10 mouse cellular contexts compared by ENCODE assay signal in genomic region chr9:66938836-66939235, GRCm38 (mm10). TPM values are rescaled to one million over a fixed set of nuclear protein-coding genes. Genes with fewer than 3 reads are reported as not detected.
DNase-seq lines count a peak whose midpoint lies in the region; ATAC-seq lines count a peak whose summit lies in the region.
"Had no signal": no experiment of that assay in that cellular context is flagged by ENCODE, and none has a peak within 500 bp of the region (broad histone marks: within the 10 kb centered on the region; RNA-seq: fewer than 3 reads in every experiment).

No protein-coding gene starts in this region.

- H3K9me3 ChIP-seq in intestine, embryonic 15.5 days, result no peaks in the 10 kb centered on the region
- H3K9me3 ChIP-seq in intestine, embryonic 16.5 days (ENCODE audit: control insufficient read depth, low read length), result no peaks in the 10 kb centered on the region
- no peaks in the 10 kb centered on the region for H3K9me3 ChIP-seq in embryonic facial prominence, embryonic 11.5 days (replicated peaks; ENCODE audit: control insufficient read depth, low read length)
- H3K9me3 ChIP-seq: midbrain, embryonic 12.5 days had no signal

- peak; percentile 53; the same call in 1 of the 2 replicates for ATAC-seq in intestine, embryonic 15.5 days
- ATAC-seq in intestine, embryonic 16.5 days, result no peak
- peak; percentile 63 for ATAC-seq in activated CD4-positive, CD25-positive, alpha-beta regulatory T cell, adult 4 months
- no peak for ATAC-seq in embryonic facial prominence, embryonic 11.5 days (replicated peaks; ENCODE audit: insufficient number of reproducible peaks, low FRiP score, low TSS enrichment, low read depth)

- H3K27me3 ChIP-seq in intestine, embryonic 15.5 days (replicated peaks), result no peaks in the 10 kb centered on the region
- no peaks in the 10 kb centered on the region for H3K27me3 ChIP-seq in intestine, embryonic 16.5 days (replicated peaks; ENCODE audit: control insufficient read depth, insufficient read depth, low read length)
- no peaks in the 10 kb centered on the region for H3K27me3 ChIP-seq in embryonic facial prominence, embryonic 11.5 days (ENCODE audit: control insufficient read depth, insufficient read depth, low read length)
- H3K27me3 ChIP-seq: midbrain, embryonic 12.5 days had no signal

- H3K4me2 ChIP-seq in intestine, embryonic 15.5 days (replicated peaks), result no peak overlapping the region
- no peak overlapping the region for H3K4me2 ChIP-seq in intestine, embryonic 16.5 days (ENCODE audit: low read depth, low read length)
- H3K4me2 ChIP-seq in embryonic facial prominence, embryonic 11.5 days (ENCODE audit: low read depth, low read length), result no peak overlapping the region
- H3K4me2 ChIP-seq: midbrain, embryonic 12.5 days had no signal

- H3K4me3 ChIP-seq in intestine, embryonic 15.5 days (replicated peaks), result no peak overlapping the region
- no peak overlapping the region for H3K4me3 ChIP-seq in intestine, embryonic 16.5 days (ENCODE audit: low read length)
- no peak overlapping the region for H3K4me3 ChIP-seq in embryonic facial prominence, embryonic 11.5 days (ENCODE audit: low read depth, low read length)
- H3K4me3 ChIP-seq: erythroblast, embryonic 14.5 days; midbrain, embryonic 12.5 days had no signal

- no peaks in the 10 kb centered on the region for H3K36me3 ChIP-seq in intestine, embryonic 15.5 days
- no peaks in the 10 kb centered on the region for H3K36me3 ChIP-seq in intestine, embryonic 16.5 days (ENCODE audit: control insufficient read depth, insufficient read depth, low read length)
- H3K36me3 ChIP-seq in embryonic facial prominence, embryonic 11.5 days (replicated peaks; ENCODE audit: control insufficient read depth, insufficient read depth, low read depth, low read length), result no peaks in the 10 kb centered on the region
- H3K36me3 ChIP-seq: midbrain, embryonic 12.5 days had no signal

- WGBS in intestine, embryonic 15.5 days, result 6% methylated on average over 4 of the region's 4 CpGs
- WGBS in intestine, embryonic 16.5 days, result 8% methylated on average over 4 of the region's 4 CpGs
- WGBS in embryonic facial prominence, embryonic 11.5 days, result 6% methylated on average over 4 of the region's 4 CpGs

- H3K27ac ChIP-seq in intestine, embryonic 15.5 days, result no peak overlapping the region
- H3K27ac ChIP-seq in intestine, embryonic 16.5 days (ENCODE audit: low read length), result no peak overlapping the region
- no peak overlapping the region for H3K27ac ChIP-seq in embryonic facial prominence, embryonic 11.5 days (replicated peaks; ENCODE audit: low read depth, low read length)
- H3K27ac ChIP-seq: midbrain, embryonic 12.5 days had no signal

- no peak overlapping the region for H3K9ac ChIP-seq in intestine, embryonic 15.5 days
- H3K9ac ChIP-seq in intestine, embryonic 16.5 days (ENCODE audit: low read depth, low read length), result no peak overlapping the region
- H3K9ac ChIP-seq in embryonic facial prominence, embryonic 11.5 days (replicated peaks; ENCODE audit: low read length), result no peak overlapping the region
- H3K9ac ChIP-seq: midbrain, embryonic 12.5 days had no signal

- peak; percentile 87 for DNase-seq in CD4-positive, CD25-positive, alpha-beta regulatory T cell, adult 2 months (ENCODE audit: low read depth, low spot score)
- peak; percentile 88 for DNase-seq in embryonic facial prominence, embryonic 11.5 days (ENCODE audit: low spot score)
- peak; percentile 59 for DNase-seq in kidney, postnatal 14 days
- DNase-seq in naive thymus-derived CD4-positive, alpha-beta T cell, adult 2 months (ENCODE audit: low read depth), result peak; percentile 87
- DNase-seq in urinary bladder, postnatal 10 days (ENCODE audit: low spot score), result no peak

- H3K4me1 ChIP-seq in intestine, embryonic 15.5 days (replicated peaks), result no peaks in the 10 kb centered on the region
- peaks cover 7% of the 10 kb centered on the region for H3K4me1 ChIP-seq in intestine, embryonic 16.5 days (ENCODE audit: control insufficient read depth, insufficient read depth, low read length)
- H3K4me1 ChIP-seq in embryonic facial prominence, embryonic 11.5 days (ENCODE audit: control insufficient read depth, insufficient read depth, low read length), result no peaks in the 10 kb centered on the region

RNA-seq across cellular contexts. Expression of gene Rps27l, which starts 7.0 kb away (rescaled TPM):
- 830 and 881 TPM in 2 replicates for polyA plus RNA-seq in intestine, embryonic 15.5 days (2015; fragmentation: Nextera tagmentation; extraction: Ambion mirVana)
- polyA plus RNA-seq in intestine, embryonic 16.5 days (2015; fragmentation: Nextera tagmentation; extraction: Ambion mirVana), result 763 and 818 TPM in 2 replicates
- 100 to 1,000 TPM; 217 to 295 TPM for polyA plus RNA-seq in activated CD4-positive, CD25-positive, alpha-beta regulatory T cell, adult 4 months (2017; shearing (Covaris generic))
- 703 and 709 TPM in 2 replicates for polyA plus RNA-seq in embryonic facial prominence, embryonic 11.5 days (2014; fragmentation: Nextera tagmentation; extraction: Ambion mirVana)

RNA-seq across cellular contexts. Expression of gene Rab8b, which starts 19.3 kb away (rescaled TPM):
- 20.5 and 20.6 TPM in 2 replicates for polyA plus RNA-seq in intestine, embryonic 15.5 days (2015; fragmentation: Nextera tagmentation; extraction: Ambion mirVana)
- 18.3 and 18.4 TPM in 2 replicates for polyA plus RNA-seq in intestine, embryonic 16.5 days (2015; fragmentation: Nextera tagmentation; extraction: Ambion mirVana)
- polyA plus RNA-seq in activated CD4-positive, CD25-positive, alpha-beta regulatory T cell, adult 4 months (2017; shearing (Covaris generic)), result 100 to 1,000 TPM; 157 to 180 TPM
- 17.9 and 18.8 TPM in 2 replicates for polyA plus RNA-seq in embryonic facial prominence, embryonic 11.5 days (2014; fragmentation: Nextera tagmentation; extraction: Ambion mirVana)

RNA-seq across cellular contexts. Expression of gene Lactb, which starts 36.4 kb away (rescaled TPM):
- polyA plus RNA-seq in intestine, embryonic 15.5 days (2015; fragmentation: Nextera tagmentation; extraction: Ambion mirVana), result 7.2 and 8.2 TPM in 2 replicates
- polyA plus RNA-seq in intestine, embryonic 16.5 days (2015; fragmentation: Nextera tagmentation; extraction: Ambion mirVana), result 5.6 and 6.7 TPM in 2 replicates
- 1 to 10 TPM; 3.8 to 5.9 TPM for polyA plus RNA-seq in activated CD4-positive, CD25-positive, alpha-beta regulatory T cell, adult 4 months (2017; shearing (Covaris generic))
- polyA plus RNA-seq in embryonic facial prominence, embryonic 11.5 days (2014; fragmentation: Nextera tagmentation; extraction: Ambion mirVana), result 10.2 and 11.3 TPM in 2 replicates

Comparison
In these comparisons a context has a peak if more than half of its experiments do, and no peak if none do; other contexts are left out.
1. ATAC-seq: peak in intestine, embryonic 15.5 days (single experiment) and activated CD4-positive, CD25-positive, alpha-beta regulatory T cell, adult 4 months (single experiment); none in intestine, embryonic 16.5 days (single experiment) and embryonic facial prominence, embryonic 11.5 days (single experiment).